Mouse (Mus musculus) erythroblast, embryonic 14.5 days (primary cell): ENCODE data around the gene Shank1.

ENCODE experiments used
- GATA1 ChIP-seq: IDR thresholded peaks from 2 replicates; pipeline ENCODE4 v1.6.1; 2012; ENCODE audit warnings: low read length, inconsistent platforms, mixed read lengths
- TAL1 ChIP-seq: IDR thresholded peaks from 3 replicates; pipeline ENCODE4 v1.6.1; 2012; ENCODE audit warnings: low read length, inconsistent platforms, mixed read lengths

DNA sequence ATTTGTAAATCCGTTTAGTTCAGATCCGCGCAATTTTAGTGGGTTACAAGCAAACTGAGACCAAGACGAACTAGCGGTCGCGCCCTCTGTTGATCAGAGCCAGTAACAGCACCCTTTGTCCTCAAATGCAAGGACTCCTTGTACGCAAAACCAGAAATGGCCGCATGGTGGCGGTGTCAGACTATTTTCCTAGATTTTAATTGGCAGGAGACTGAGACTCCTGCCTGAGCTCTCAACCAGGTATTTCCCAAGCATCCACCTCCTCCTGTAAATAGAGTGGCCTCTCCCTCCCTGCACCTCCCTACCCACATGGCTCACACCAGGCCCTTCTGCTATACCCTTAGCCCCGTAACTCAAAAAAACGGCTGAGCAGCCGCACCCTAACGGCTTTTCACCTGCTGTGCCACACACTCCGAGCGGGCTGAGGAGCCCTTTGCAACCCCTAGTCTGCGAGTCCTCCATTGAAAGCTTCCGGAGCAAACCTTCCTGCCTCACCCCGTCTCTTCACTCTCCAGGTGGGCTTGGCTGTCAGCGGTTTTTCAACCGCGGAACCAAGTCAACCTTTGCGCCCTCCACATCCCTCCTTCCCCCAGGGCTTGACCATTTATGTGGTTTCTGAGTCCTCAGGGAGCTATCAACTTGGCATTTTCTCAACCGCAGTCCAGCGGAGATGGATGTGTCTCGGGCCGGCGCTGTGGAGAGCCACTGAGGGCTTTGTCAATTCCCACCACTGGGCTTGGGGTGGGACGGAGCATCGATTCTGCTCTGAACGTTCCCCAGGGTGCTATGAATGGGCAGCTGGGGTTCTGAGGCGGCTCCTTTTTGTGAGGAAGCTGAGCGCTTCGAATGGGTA is 47.0 kb upstream of the Shank1 start:
- TF ChIP-seq GATA1 (no peak), TAL1 (no peak)
